Mouse (Mus musculus) embryonic facial prominence, embryonic 15.5 days (tissue): ENCODE data around the gene Afp. TPM values are rescaled to one million over a fixed set of nuclear protein-coding genes. Genes with fewer than 3 reads are reported as not detected.
A peak's percentile ranks its signal among the peaks of the same experiment; 100 is the strongest.

Source experiments
- ATAC-seq: fragments of 200-750 bp; cut with Nextera tagmentation; 2 replicates; pipeline ENCODE4 v1.8.0; 2017; ENCODE audit warnings: low read depth, moderate TSS enrichment; ENCODE audit not compliant: insufficient number of reproducible peaks, low FRiP score, low TSS enrichment
- H3K27ac ChIP-seq: fragments of 300-500 bp; sonication (generic); replicated peaks from 2 replicates; pipeline ENCODE4 v1.5.1; 2015; ENCODE audit warnings: mild to moderate bottlenecking, inconsistent platforms
- H3K27me3 ChIP-seq: fragments of 300-500 bp; sonication (generic); 2 replicates; pipeline ENCODE4 v1.6.1; 2015; ENCODE audit warnings: inconsistent platforms
- H3K36me3 ChIP-seq: fragments of 300-500 bp; sonication (generic); 2 replicates; pipeline ENCODE4 v1.6.1; 2015; ENCODE audit warnings: mild to moderate bottlenecking, inconsistent platforms
- H3K4me1 ChIP-seq: fragments of 300-500 bp; sonication (generic); 2 replicates; pipeline ENCODE4 v1.6.1; 2015; ENCODE audit warnings: inconsistent platforms
- H3K4me2 ChIP-seq: fragments of 300-500 bp; sonication (generic); replicated peaks from 2 replicates; pipeline ENCODE4 v1.6.1; 2015; ENCODE audit warnings: mild to moderate bottlenecking, inconsistent platforms
- H3K4me3 ChIP-seq: fragments of 300-500 bp; sonication (generic); replicated peaks from 2 replicates; pipeline ENCODE4 v1.5.1; 2015; ENCODE audit warnings: mild to moderate bottlenecking, inconsistent platforms
- H3K9ac ChIP-seq: fragments of 300-500 bp; sonication (generic); 2 replicates; pipeline ENCODE4 v1.6.1; 2015; ENCODE audit warnings: inconsistent platforms
- H3K9me3 ChIP-seq: fragments of 300-500 bp; sonication (generic); replicated peaks from 2 replicates; pipeline ENCODE4 v1.6.1; 2016; ENCODE audit warnings: inconsistent platforms
- WGBS: fragments of 180-500 bp; shearing (Covaris S2); methylation state at CpG from one replicate; pipeline ENCODE4 v1.1.7; 2015; 5-methylcytosine and 5-hydroxymethylcytosine counted together
- polyA plus RNA-seq: library from polyadenylated mRNA; unstranded; fragments of >200 nt; fragmentation: Nextera tagmentation; extraction: Ambion mirVana; gene quantifications from 2 replicates; pipeline ENCODE4 v1.2.1, GENCODE M21; 2015

The Afp gene
- polyA plus RNA-seq: 0.21 and 0.64 TPM in 2 replicates

DNA sequence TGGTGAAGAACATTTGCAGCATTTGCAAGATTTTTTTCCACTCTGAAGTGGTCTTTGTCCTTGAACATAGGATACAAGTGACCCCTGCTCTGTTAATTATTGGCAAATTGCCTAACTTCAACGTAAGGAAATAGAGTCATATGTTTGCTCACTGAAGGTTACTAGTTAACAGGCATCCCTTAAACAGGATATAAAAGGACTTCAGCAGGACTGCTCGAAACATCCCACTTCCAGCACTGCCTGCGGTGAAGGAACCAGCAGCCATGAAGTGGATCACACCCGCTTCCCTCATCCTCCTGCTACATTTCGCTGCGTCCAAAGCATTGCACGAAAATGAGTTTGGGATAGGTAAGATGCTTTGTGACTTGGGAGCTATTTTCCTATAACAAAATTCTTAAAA is at the start of gene Afp:
Gene Afp, plus strand, starts transcription at position 220 of the 400 bp plus-strand sequence.
- Histone ChIP-seq H3K27me3 (no peaks in the 10 kb centered on the region), H3K36me3 (no peaks in the 10 kb centered on the region), H3K4me2 (no peak within 1 kb of the TSS), H3K9ac (no peak within 1 kb of the TSS), H3K9me3 (no peaks in the 10 kb centered on the region), H3K27ac (no peak within 1 kb of the TSS), H3K4me3 (no peak within 1 kb of the TSS), H3K4me1 (no peaks in the 10 kb centered on the region)
- WGBS: 81% methylated on average over 7 of the region's 7 CpGs
- ATAC-seq: no peak

DNA sequence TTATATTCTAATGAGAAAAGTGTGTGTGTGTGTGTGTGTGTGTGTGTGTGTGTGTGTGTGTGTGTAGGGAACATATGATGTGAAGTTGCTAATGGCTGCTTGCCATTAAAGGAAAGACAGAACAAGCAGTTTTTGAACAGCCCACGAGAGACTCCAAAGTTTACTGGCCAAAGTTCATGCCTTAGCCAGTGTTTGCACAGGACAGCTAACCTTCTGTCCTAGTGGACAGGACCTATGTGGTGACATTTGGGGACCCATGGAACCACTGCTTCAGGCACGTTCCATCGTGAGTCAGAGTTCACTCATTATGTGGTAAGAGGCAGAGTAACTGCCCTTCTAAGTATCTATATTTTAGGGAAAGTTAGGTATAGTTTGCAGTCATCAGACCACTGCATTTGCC is 43.0 kb upstream of the Afp start:
- H3K4me3 ChIP-seq: no peak overlapping the region
- H3K27me3 ChIP-seq: no peaks in the 10 kb centered on the region
- H3K4me2 ChIP-seq: no peak overlapping the region
- H3K4me1 ChIP-seq: no peaks in the 10 kb centered on the region
- H3K9me3 ChIP-seq: no peaks in the 10 kb centered on the region
- no peak for ATAC-seq
- no peak overlapping the region for H3K9ac ChIP-seq
- H3K27ac ChIP-seq: no peak overlapping the region
- WGBS: 78% methylated on average over 3 of the region's 3 CpGs
- H3K36me3 ChIP-seq: no peaks in the 10 kb centered on the region

- ATAC-seq: no peak
- Histone ChIP-seq H3K4me3 (no peak overlapping the region), H3K9me3 (no peaks in the 10 kb centered on the region), H3K27me3 (no peaks in the 10 kb centered on the region), H3K4me2 (no peak overlapping the region), H3K27ac (no peak overlapping the region), H3K36me3 (no peaks in the 10 kb centered on the region), H3K4me1 (no peaks in the 10 kb centered on the region), H3K9ac (no peak overlapping the region)
- WGBS: 84% methylated on average over 5 of the region's 5 CpGs
These were observed 40.6 kb upstream of the Afp start for GRCm38 (mm10) chr5:90449961-90450360.

GRCm38 (mm10) chr5:90452711-90453110 is 37.8 kb upstream of the Afp start:
- H3K36me3 ChIP-seq: no peaks in the 10 kb centered on the region
- no peak for ATAC-seq
- no peak overlapping the region for H3K9ac ChIP-seq
- no peaks in the 10 kb centered on the region for H3K4me1 ChIP-seq
- WGBS: 68% methylated on average over 4 of the region's 4 CpGs
- no peak overlapping the region for H3K4me3 ChIP-seq
- H3K9me3 ChIP-seq: no peaks in the 10 kb centered on the region
- H3K27me3 ChIP-seq: no peaks in the 10 kb centered on the region
- H3K27ac ChIP-seq: no peak overlapping the region
- H3K4me2 ChIP-seq: no peak overlapping the region

- no peak for ATAC-seq
- Histone ChIP-seq H3K27me3 (no peaks in the 10 kb centered on the region), H3K9me3 (no peaks in the 10 kb centered on the region), H3K9ac (no peak overlapping the region), H3K4me3 (no peak overlapping the region), H3K4me1 (no peaks in the 10 kb centered on the region), H3K4me2 (no peak overlapping the region), H3K36me3 (no peaks in the 10 kb centered on the region), H3K27ac (no peak overlapping the region)
- WGBS: 72% methylated on average over 1 of the region's 1 CpGs
These were observed 33.3 kb upstream of the Afp start for GRCm38 (mm10) chr5:90457241-90457640.

DNA sequence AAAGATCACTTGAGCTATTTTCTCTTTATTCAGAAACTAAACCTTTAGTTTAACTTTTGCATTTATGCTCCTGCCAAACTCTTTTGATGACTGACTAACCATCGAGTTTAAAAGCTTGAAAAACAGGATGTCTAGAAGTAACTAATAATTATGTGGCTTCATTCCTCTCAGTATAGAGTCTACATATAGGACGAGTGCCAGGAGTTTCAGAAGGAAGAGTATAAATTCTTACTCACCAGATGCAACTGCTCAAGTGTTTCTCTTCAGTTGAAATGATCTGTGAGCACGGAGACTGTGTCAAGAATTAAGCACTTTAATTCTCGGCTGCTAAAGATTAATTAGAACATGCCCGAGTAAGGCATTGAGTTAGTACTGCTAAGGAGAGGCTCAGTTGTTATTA is 31.8 kb upstream of the Afp start:
- whole genome bisulfite sequencing: 43% methylated on average over 5 of the region's 5 CpGs

GRCm38 (mm10) chr5:90460619-90461018 is 29.9 kb upstream of the Afp start, which contains the start of gene Alb:
Gene Alb, plus strand, starts transcription at chr5:90460897.
- no peak within 1 kb of the TSS for H3K27ac ChIP-seq
- H3K9me3 ChIP-seq: no peaks in the 10 kb centered on the region
- no peaks in the 10 kb centered on the region for H3K36me3 ChIP-seq
- H3K4me1 ChIP-seq: no peaks in the 10 kb centered on the region
- H3K4me3 ChIP-seq: no peak within 1 kb of the TSS
- H3K9ac ChIP-seq: no peak within 1 kb of the TSS
- ATAC-seq: no peak
- 67% methylated on average over 8 of the region's 8 CpGs for WGBS
- no peak within 1 kb of the TSS for H3K4me2 ChIP-seq
- H3K27me3 ChIP-seq: no peaks in the 10 kb centered on the region

More for the DNA sequence above, 31.8 kb upstream of the Afp start:
- Histone ChIP-seq H3K9ac (no peak overlapping the region), H3K4me3 (no peak overlapping the region), H3K4me1 (no peaks in the 10 kb centered on the region), H3K9me3 (no peaks in the 10 kb centered on the region), H3K27ac (0 out of 2 replicates have a peak overlapping the region, but pooled peaks have one; percentile 22), H3K4me2 (no peak overlapping the region), H3K36me3 (no peaks in the 10 kb centered on the region), H3K27me3 (no peaks in the 10 kb centered on the region)
- ATAC-seq: no peak

DNA sequence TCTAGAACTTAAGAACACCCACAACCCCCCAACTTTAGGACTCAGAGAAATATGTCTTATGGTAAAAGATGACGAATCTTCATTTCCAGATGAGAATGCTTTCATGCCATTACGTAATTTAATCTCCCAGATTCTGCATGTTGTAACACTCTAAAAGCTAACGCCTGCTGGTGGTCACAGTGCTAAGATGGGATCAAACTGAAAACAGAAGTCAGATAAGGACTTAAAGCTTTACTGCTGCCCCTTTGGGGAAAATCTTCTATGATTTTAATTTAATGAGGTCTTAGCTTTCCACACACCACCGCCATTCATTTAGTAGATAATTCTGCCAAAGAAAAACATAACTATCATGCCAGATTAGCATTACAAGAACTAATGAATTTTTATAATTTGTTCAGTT is 23.7 kb upstream of the Afp start:
- no peak for ATAC-seq
- Histone ChIP-seq H3K9ac (no peak overlapping the region), H3K4me2 (no peak overlapping the region), H3K36me3 (no peaks in the 10 kb centered on the region), H3K9me3 (no peaks in the 10 kb centered on the region), H3K4me3 (no peak overlapping the region), H3K27me3 (no peaks in the 10 kb centered on the region), H3K27ac (no peak overlapping the region), H3K4me1 (no peaks in the 10 kb centered on the region)
- 34% methylated on average over 4 of the region's 4 CpGs for WGBS

DNA sequence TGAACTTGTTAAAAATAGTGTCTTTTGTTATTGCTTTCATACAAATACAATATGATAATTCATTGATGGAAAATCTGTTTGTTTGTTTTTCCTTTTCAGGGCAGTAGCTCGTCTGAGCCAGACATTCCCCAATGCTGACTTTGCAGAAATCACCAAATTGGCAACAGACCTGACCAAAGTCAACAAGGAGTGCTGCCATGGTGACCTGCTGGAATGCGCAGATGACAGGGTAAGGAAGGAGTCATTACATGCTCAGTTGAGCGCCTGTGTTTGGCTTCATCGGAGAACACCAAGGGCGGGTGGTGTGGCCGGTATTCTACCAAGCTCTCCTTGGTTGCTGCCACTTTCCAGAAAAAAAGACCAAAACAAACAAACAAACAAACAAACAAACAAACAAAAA is 23.3 kb upstream of the Afp start:
- 21% methylated on average over 6 of the region's 6 CpGs for WGBS

GRCm38 (mm10) chr5:90470836-90471235 is 19.7 kb upstream of the Afp start:
- H3K27me3 ChIP-seq: no peaks in the 10 kb centered on the region
- H3K4me1 ChIP-seq: no peaks in the 10 kb centered on the region
- H3K27ac ChIP-seq: no peak overlapping the region
- H3K9me3 ChIP-seq: no peaks in the 10 kb centered on the region
- no peak for ATAC-seq
- H3K9ac ChIP-seq: no peak overlapping the region
- H3K36me3 ChIP-seq: no peaks in the 10 kb centered on the region
- 87% methylated on average over 3 of the region's 3 CpGs for WGBS
- H3K4me3 ChIP-seq: no peak overlapping the region
- no peak overlapping the region for H3K4me2 ChIP-seq

More for the DNA sequence above, 23.3 kb upstream of the Afp start:
- Histone ChIP-seq H3K27me3 (no peaks in the 10 kb centered on the region), H3K9me3 (no peaks in the 10 kb centered on the region), H3K36me3 (no peaks in the 10 kb centered on the region), H3K4me1 (no peaks in the 10 kb centered on the region), H3K27ac (no peak overlapping the region), H3K4me2 (no peak overlapping the region), H3K9ac (no peak overlapping the region), H3K4me3 (no peak overlapping the region)
- ATAC-seq: no peak

- no peak overlapping the region for H3K4me3 ChIP-seq
- no peak overlapping the region for H3K27ac ChIP-seq
- H3K9me3 ChIP-seq: no peaks in the 10 kb centered on the region
- no peak for ATAC-seq
- H3K4me2 ChIP-seq: no peak overlapping the region
- H3K4me1 ChIP-seq: no peaks in the 10 kb centered on the region
- 84% methylated on average over 4 of the region's 4 CpGs for WGBS
- no peaks in the 10 kb centered on the region for H3K36me3 ChIP-seq
- no peak overlapping the region for H3K9ac ChIP-seq
- H3K27me3 ChIP-seq: no peaks in the 10 kb centered on the region
These were observed 16.6 kb upstream of the Afp start for GRCm38 (mm10) chr5:90473902-90474301.

- H3K4me2 ChIP-seq: no peak overlapping the region
- no peaks in the 10 kb centered on the region for H3K4me1 ChIP-seq
- no peak overlapping the region for H3K27ac ChIP-seq
- no peaks in the 10 kb centered on the region for H3K36me3 ChIP-seq
- H3K27me3 ChIP-seq: no peaks in the 10 kb centered on the region
- no peak for ATAC-seq
- H3K9me3 ChIP-seq: no peaks in the 10 kb centered on the region
- H3K9ac ChIP-seq: no peak overlapping the region
- H3K4me3 ChIP-seq: no peak overlapping the region
- WGBS: 81% methylated on average over 5 of the region's 5 CpGs
These were observed 16.2 kb upstream of the Afp start for GRCm38 (mm10) chr5:90474369-90474768.
